Mouse (Mus musculus): ENCODE data around the gene Mob1a. TPM values are rescaled to one million over a fixed set of nuclear protein-coding genes. Genes with fewer than 3 reads are reported as not detected.
A peak's percentile ranks its signal among the peaks of the same experiment; 100 is the strongest.

Gene Mob1a
- polyA plus RNA-seq (2015; fragmentation: Nextera tagmentation; extraction: Ambion mirVana) = 34.9 and 35.9 TPM in 2 replicates

DNA sequence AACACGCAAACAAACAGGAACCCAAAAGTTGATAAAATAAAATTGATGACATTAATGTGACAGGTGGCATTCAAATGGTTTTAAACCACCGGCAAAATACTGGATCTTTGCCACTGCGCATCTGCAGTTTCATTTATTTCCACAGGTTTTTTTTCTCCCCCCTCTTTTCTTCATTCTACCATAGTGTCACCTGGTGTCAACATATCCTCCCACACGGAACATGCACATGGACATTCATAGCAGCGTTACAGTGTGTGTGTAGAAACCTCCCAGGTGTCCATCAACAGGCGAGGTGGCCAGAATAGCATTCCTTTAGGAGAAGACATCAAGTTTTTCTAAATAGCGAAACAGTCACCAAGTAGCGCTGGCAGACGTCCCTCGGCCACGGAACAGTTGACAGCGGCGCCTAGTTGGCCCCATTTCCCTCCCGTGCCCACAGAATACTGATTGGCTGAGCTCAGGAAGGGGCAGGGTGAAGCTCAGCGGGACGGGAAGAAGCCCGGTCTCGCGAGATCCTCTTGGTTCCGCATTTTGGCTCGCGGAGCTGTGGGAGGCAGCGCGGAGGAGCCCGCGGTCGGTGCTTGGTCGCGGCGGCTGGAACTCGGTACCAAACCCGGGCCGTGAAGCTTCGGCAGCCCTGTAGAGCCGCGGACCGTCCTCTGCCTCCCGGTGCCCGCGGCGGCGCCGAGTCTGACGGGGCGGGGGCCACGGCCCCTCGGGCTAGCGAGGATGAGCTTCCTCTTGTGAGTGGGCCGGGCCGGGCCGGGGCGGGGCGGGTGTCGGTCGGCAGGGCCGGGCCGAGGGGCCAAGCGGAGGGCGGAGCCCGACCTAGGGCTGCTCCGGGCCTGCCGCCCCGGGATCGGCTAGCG is at the start of gene Mob1a, which contains the start of gene Mthfd2:
TSS of gene Mob1a (plus strand) at position 492 of the 869 bp plus-strand sequence.
TSS of gene Mthfd2 (minus strand) at position 384 of the 869 bp plus-strand sequence.
- Histone ChIP-seq H3K27ac (replicated peaks) (peak within 1 kb of the TSS; percentile 99), H3K4me1 (replicated peaks) (peaks cover 38% of the 10 kb centered on the region), H3K27me3 (no peaks in the 10 kb centered on the region), H3K36me3 (replicated peaks) (peaks cover 33% of the 10 kb centered on the region), H3K4me3 (replicated peaks) (peak within 1 kb of the TSS; percentile 91), H3K4me2 (peak within 1 kb of the TSS; percentile 75), H3K9me3 (replicated peaks) (no peaks in the 10 kb centered on the region), H3K9ac (peak within 1 kb of the TSS; percentile 95)
- under 1% methylated on average over 65 of the region's 65 CpGs for WGBS (ENCODE audit: insufficient replicate concordance)
- ATAC-seq (ENCODE audit: insufficient read depth) = peak; percentile 98

- no peak overlapping the region for H3K9ac ChIP-seq
- no peaks in the 10 kb centered on the region for H3K36me3 ChIP-seq (replicated peaks)
- no peak for ATAC-seq (ENCODE audit: insufficient read depth)
- 0 out of 2 replicates have a peak, but pooled peaks cover 2% of the 10 kb centered on the region for H3K9me3 ChIP-seq (replicated peaks)
- H3K4me3 ChIP-seq (replicated peaks) = no peak overlapping the region
- H3K4me2 ChIP-seq = no peak overlapping the region
- peaks cover 31% of the 10 kb centered on the region for H3K27me3 ChIP-seq
- 55% methylated on average over 13 of the region's 13 CpGs for WGBS (ENCODE audit: insufficient replicate concordance)
- H3K4me1 ChIP-seq (replicated peaks) = no peaks in the 10 kb centered on the region
- H3K27ac ChIP-seq (replicated peaks) = no peak overlapping the region
Measured at GRCm38 (mm10) chr6:83277151-83277550, 48.7 kb upstream of the Mob1a start.

GRCm38 (mm10) chr6:83278881-83279280 is 46.9 kb upstream of the Mob1a start:
- peaks cover 28% of the 10 kb centered on the region for H3K27me3 ChIP-seq
- WGBS (ENCODE audit: insufficient replicate concordance) = 14% methylated on average over 2 of the region's 2 CpGs
- H3K4me3 ChIP-seq (replicated peaks) = no peak overlapping the region
- no peak for ATAC-seq (ENCODE audit: insufficient read depth)
- H3K36me3 ChIP-seq (replicated peaks) = no peaks in the 10 kb centered on the region
- no peak overlapping the region for H3K27ac ChIP-seq (replicated peaks)
- H3K9ac ChIP-seq = no peak overlapping the region
- no peaks in the 10 kb centered on the region for H3K4me1 ChIP-seq (replicated peaks)
- 0 out of 2 replicates have a peak, but pooled peaks cover 2% of the 10 kb centered on the region for H3K9me3 ChIP-seq (replicated peaks)
- no peak overlapping the region for H3K4me2 ChIP-seq

DNA sequence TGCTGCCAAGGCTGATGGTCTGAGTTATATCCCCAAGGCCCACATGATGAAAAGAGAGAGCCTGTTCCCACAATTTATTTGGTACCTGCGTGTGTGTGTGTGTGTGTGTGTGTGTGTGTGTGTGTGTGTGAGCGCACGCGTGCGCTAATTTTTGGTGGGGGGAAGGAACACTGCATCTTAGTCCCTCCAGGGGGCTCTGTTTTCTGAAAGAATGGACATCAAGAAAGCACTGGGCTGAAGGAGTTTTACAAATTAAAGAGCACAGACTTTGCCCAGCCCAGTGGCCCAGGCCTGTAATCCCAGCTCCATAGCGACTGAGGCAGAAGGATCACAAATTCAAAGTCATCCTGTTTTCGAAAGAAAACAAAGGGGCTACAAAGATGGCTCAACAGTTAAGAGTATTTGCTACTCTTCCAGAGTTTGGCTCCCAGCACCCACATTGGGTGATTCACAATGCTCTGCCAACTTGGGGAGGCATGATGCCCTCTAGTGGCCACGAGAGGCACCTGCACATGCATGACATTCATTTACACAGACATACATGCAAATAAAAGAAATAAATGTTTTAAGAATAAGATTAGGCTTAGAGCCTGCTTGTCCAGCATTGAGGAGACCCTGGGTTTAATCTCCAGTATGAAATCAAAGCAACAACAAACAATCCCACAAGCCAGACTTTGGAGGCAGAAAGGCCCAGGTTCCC is 45.4 kb upstream of the Mob1a start:
- 73% methylated on average over 8 of the region's 8 CpGs for WGBS (ENCODE audit: insufficient replicate concordance)

DNA sequence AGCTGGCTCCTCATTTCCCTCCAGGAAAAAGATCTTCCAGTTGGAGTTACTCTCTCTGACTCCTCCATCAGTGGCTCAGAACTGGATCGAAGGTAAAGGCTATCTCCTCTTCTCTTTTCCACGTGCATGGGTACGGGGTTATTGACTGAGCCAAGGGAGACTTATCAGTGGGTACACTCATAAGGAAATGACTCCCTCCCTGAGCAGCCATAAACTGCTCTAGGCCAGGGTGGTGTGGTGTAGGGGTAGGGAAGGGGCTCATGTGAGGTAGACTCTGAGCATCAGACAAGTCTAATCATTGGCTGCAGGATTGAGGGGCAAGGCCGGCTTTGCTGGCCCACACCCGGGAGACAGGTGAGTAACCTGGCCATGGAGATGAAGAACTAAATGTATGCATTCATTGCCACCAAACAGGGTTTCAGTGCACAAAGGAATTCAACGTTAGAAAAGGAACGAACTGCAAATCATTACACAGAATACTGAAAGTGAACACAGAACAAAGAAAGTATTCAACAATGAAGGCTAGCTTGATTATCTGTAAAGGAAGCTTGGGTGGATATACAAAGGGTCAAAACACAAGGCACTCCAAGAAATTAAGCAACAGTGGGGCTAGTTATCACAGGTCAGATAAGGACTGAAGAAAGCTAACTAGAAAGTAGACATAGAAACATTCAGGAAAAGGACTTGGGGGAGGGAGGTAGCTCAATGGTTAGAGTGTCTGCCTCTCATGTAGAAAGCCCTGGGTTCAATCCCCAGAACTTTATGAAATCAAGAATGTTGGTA is 25.2 kb upstream of the Mob1a start:
- no peaks in the 10 kb centered on the region for H3K4me1 ChIP-seq (replicated peaks)
- no peak overlapping the region for H3K27ac ChIP-seq (replicated peaks)
- H3K4me3 ChIP-seq (replicated peaks) = no peak overlapping the region
- H3K4me2 ChIP-seq = no peak overlapping the region
- no peak overlapping the region for H3K9ac ChIP-seq
- no peak for ATAC-seq (ENCODE audit: insufficient read depth)
- H3K36me3 ChIP-seq (replicated peaks) = peaks cover 20% of the 10 kb centered on the region
- H3K9me3 ChIP-seq (replicated peaks) = no peaks in the 10 kb centered on the region
- WGBS (ENCODE audit: insufficient replicate concordance) = 59% methylated on average over 7 of the region's 7 CpGs
- H3K27me3 ChIP-seq = peaks cover 3% of the 10 kb centered on the region; the same call in 1 of the 2 replicates

More for the DNA sequence above, 45.4 kb upstream of the Mob1a start:
- H3K4me3 ChIP-seq (replicated peaks) = no peak overlapping the region
- H3K9me3 ChIP-seq (replicated peaks) = 0 out of 2 replicates have a peak, but pooled peaks cover 2% of the 10 kb centered on the region
- no peak overlapping the region for H3K9ac ChIP-seq
- peaks cover 27% of the 10 kb centered on the region for H3K27me3 ChIP-seq
- no peak overlapping the region for H3K27ac ChIP-seq (replicated peaks)
- H3K36me3 ChIP-seq (replicated peaks) = no peaks in the 10 kb centered on the region
- H3K4me2 ChIP-seq = no peak overlapping the region
- ATAC-seq (ENCODE audit: insufficient read depth) = no peak
- no peaks in the 10 kb centered on the region for H3K4me1 ChIP-seq (replicated peaks)

DNA sequence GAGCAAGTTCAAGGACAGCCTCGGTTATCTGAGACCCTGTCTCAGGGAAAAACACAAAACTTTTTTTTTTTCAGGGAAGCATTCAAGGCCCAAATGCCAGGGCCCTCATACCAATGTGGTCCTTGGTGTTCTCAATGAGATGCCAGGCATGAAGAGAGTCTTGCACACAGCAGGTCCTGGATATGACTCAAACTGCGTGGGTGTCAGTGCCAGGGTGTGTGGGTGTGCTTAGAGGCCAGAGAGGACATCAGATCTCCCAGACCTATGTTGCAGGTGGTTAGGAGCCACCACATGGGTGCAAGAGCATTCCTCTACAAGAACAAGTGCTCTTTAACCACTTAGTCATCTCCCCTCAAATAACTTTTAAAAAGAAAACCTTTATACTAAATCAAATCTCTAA is 24.5 kb upstream of the Mob1a start:
- Histone ChIP-seq H3K4me3 (replicated peaks) (no peak overlapping the region), H3K27ac (replicated peaks) (no peak overlapping the region), H3K9me3 (replicated peaks) (no peaks in the 10 kb centered on the region), H3K9ac (no peak overlapping the region), H3K27me3 (peaks cover 3% of the 10 kb centered on the region; the same call in 1 of the 2 replicates), H3K4me2 (no peak overlapping the region), H3K4me1 (replicated peaks) (no peaks in the 10 kb centered on the region), H3K36me3 (replicated peaks) (peaks cover 26% of the 10 kb centered on the region)
- no peak for ATAC-seq (ENCODE audit: insufficient read depth)
- WGBS (ENCODE audit: insufficient replicate concordance) = 79% methylated on average over 2 of the region's 2 CpGs

DNA sequence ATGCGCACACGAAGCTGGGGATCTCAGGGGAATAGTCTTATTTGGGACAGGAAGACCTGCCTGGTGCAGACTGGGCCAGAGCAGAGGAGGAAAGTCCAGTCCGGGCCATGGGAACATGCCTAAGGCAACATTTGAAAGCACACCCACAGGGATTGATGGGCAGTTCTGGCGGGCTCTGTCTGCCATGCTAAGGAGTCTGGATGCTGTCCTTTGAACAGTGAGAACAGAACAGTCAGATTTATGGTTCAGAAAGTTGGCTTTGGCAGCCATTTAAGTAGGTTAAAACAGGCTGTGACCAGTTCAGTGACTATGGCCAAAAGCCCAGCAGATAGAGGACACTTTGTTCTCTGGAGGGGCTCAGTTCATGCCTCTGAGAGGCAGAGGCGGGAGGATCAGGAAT is 23.6 kb upstream of the Mob1a start:
- H3K9ac ChIP-seq = no peak overlapping the region
- H3K9me3 ChIP-seq (replicated peaks) = no peaks in the 10 kb centered on the region
- H3K27me3 ChIP-seq = peaks cover 3% of the 10 kb centered on the region; the same call in 1 of the 2 replicates
- no peak for ATAC-seq (ENCODE audit: insufficient read depth)
- H3K27ac ChIP-seq (replicated peaks) = no peak overlapping the region
- no peak overlapping the region for H3K4me3 ChIP-seq (replicated peaks)
- peaks cover 36% of the 10 kb centered on the region for H3K36me3 ChIP-seq (replicated peaks)
- WGBS (ENCODE audit: insufficient replicate concordance) = 79% methylated on average over 5 of the region's 5 CpGs
- H3K4me2 ChIP-seq = no peak overlapping the region
- H3K4me1 ChIP-seq (replicated peaks) = no peaks in the 10 kb centered on the region

- H3K4me3 ChIP-seq (replicated peaks) = no peak overlapping the region
- H3K9me3 ChIP-seq (replicated peaks) = no peaks in the 10 kb centered on the region
- peaks cover 95% of the 10 kb centered on the region for H3K36me3 ChIP-seq (replicated peaks)
- no peak overlapping the region for H3K27ac ChIP-seq (replicated peaks)
- peaks cover 34% of the 10 kb centered on the region for H3K4me1 ChIP-seq (replicated peaks)
- no peaks in the 10 kb centered on the region for H3K27me3 ChIP-seq
- H3K4me2 ChIP-seq = no peak overlapping the region
- ATAC-seq (ENCODE audit: insufficient read depth) = no peak
- H3K9ac ChIP-seq = no peak overlapping the region
- WGBS (ENCODE audit: insufficient replicate concordance) = 87% methylated on average over 7 of the region's 7 CpGs
Measured at GRCm38 (mm10) chr6:83309017-83309416, 16.8 kb upstream of the Mob1a start.

DNA sequence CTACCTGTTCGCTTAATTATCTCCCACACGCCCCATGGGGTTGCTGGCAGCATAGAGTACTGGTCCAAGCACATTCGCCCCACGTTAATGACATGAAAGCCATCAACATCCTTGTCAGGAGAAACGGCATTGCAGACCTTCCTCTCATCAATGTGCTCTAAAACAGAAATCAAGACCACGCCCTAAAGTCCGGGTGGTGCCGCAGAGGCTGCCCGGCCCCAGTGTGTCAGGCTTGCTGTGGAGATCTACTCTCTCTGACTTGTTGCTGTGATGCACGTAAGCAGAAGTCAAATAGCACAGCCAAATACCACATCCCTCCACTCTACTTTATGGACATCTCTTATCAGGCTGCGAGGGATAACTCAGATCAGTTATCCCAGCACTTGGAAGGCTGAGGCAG is 14.6 kb upstream of the Mob1a start:
- ATAC-seq (ENCODE audit: insufficient read depth) = no peak
- Histone ChIP-seq H3K9me3 (replicated peaks) (no peaks in the 10 kb centered on the region), H3K36me3 (replicated peaks) (peaks cover 73% of the 10 kb centered on the region), H3K27me3 (no peaks in the 10 kb centered on the region), H3K4me1 (replicated peaks) (peaks cover 54% of the 10 kb centered on the region), H3K9ac (no peak overlapping the region), H3K27ac (replicated peaks) (no peak overlapping the region), H3K4me3 (replicated peaks) (no peak overlapping the region), H3K4me2 (0 out of 2 replicates have a peak overlapping the region, but pooled peaks have one; percentile 2)
- WGBS (ENCODE audit: insufficient replicate concordance) = 62% methylated on average over 11 of the region's 11 CpGs

DNA sequence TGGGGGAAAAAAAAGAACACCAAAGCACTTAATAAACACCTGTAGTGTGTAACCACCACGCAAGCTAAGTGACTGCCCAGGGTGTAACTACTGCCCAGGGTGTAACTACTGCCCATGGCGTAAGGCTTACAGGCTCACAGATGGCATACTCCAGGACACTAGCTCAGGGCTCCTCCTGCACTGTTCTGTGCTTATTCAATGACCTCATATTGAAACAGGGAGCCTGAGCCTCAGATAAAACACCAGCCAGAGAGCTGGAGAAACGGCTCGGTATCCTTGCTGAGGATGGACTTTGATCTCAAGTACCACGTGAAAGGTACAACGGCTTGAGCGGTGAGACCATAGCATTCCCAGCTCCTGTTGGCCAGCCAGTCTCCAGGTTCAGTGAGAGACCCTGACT is 13.8 kb upstream of the Mob1a start:
- H3K9ac ChIP-seq = no peak overlapping the region
- H3K4me2 ChIP-seq = peak overlapping the region; percentile 6; the same call in 1 of the 2 replicates
- H3K4me1 ChIP-seq (replicated peaks) = peaks cover 62% of the 10 kb centered on the region
- H3K9me3 ChIP-seq (replicated peaks) = no peaks in the 10 kb centered on the region
- no peaks in the 10 kb centered on the region for H3K27me3 ChIP-seq
- H3K4me3 ChIP-seq (replicated peaks) = no peak overlapping the region
- ATAC-seq (ENCODE audit: insufficient read depth) = no peak
- 83% methylated on average over 7 of the region's 7 CpGs for WGBS (ENCODE audit: insufficient replicate concordance)
- peaks cover 65% of the 10 kb centered on the region for H3K36me3 ChIP-seq (replicated peaks)
- peak overlapping the region; percentile 56; the same call in 1 of the 2 replicates for H3K27ac ChIP-seq (replicated peaks)
